Mouse (Mus musculus): ENCODE measurements around the gene Igfn1. TPM values are rescaled to one million over a fixed set of nuclear protein-coding genes. Genes with fewer than 3 reads are reported as not detected.

Igfn1 gene
- polyA plus RNA-seq, 1 experiment from 2014 or later, result 0.12 TPM

DNA sequence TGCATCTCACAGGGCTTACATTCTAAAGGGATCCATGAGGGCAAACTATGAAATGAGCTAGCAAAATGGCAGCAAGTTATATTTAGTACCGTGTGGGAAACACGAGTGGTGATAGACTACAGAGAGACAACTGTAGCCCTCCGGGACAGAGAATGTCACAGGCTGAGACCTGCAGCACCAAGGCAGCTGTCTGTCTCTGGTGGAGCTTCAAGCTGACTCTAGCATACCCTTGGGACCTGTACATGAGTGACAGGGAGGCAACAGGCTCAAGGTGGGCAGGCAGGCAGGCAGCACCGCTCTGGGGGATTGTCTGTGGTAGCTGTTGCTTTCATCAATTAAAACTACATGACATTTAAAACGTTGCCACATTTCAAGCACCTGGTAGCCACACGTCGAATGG is 82.9 kb downstream of the Igfn1 start:
- H3K27me3 ChIP-seq, result peaks cover 64% of the 10 kb centered on the region
- H3K4me1 ChIP-seq, result peaks cover 10% of the 10 kb centered on the region; the same call in 1 of the 2 replicates
- no peak for ATAC-seq (replicated peaks; ENCODE audit: low FRiP score)
- 76% methylated on average over 7 of the region's 7 CpGs for WGBS
- H3K36me3 ChIP-seq, result no peaks in the 10 kb centered on the region
- no peak overlapping the region for H3K27ac ChIP-seq
- no peaks in the 10 kb centered on the region for H3K9me3 ChIP-seq (replicated peaks)
- no peak overlapping the region for H3K9ac ChIP-seq
- H3K4me3 ChIP-seq (replicated peaks), result no peak overlapping the region
- no peak overlapping the region for H3K4me2 ChIP-seq

DNA sequence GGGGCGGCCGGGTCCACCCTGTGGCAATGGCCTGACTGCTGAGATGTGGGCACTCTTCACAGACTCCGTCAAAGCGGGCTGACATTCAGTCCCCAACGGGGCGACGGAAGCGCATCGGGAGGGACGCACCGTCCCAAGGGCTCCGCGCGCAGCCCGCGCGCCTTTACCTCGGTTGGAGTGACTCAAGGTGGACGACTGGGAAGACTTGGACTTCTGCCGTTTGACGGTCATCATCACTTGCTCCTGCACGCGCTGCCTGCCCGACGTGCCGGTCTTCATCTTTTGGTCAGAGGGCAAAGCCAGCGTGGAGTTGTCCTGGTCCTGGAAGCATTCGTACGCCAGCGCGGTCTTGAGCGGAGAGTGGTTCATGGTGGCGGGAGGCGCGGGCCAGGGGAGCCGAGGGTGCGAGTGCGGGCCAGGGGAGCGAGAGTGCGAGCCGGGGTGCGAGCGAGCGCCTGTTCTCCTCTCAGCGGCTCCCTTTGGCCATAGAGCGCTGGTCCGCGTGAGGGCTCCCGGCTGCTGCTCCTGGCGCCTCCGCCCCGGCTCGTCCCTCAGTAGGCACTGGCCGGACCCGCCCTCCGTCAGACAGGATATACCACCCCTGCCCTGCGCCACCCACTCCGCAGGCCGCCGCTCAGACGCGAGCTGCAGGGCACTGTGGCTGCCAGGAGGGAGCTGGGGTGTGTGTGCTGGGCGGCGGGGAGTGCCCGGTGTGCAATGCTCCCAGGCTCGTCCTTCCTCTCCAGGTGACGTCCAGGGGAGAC is 87.3 kb downstream of the Igfn1 start, which contains the start of gene Pkp1:
Gene Pkp1, minus strand, starts transcription at position 564 of the 764 bp plus-strand sequence.
- Histone ChIP-seq H3K4me3 (replicated peaks) (peak within 1 kb of the TSS; percentile 36), H3K36me3 (no peaks in the 10 kb centered on the region)

DNA sequence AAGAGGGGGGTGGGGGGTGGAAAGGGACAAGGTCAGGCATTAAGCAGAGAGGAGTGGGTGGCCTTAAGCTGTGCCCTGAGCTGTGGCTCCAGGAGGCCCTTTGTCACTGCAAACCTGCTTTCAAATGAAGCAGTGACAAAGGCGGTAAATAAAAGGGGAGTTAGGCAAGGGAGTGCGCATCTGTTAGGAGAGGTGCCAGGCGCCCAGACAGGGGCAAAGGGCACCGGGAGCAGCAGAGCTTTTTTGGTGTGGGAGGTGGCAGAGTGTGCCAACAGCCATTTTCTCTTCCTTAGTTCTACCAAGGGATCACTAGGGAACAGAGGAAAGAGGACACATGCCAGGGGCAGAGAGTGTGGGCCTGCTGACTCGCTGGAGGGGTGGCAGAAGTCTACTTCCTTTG is 88.9 kb downstream of the Igfn1 start:
- H3K9ac ChIP-seq, result no peak overlapping the region
- no peaks in the 10 kb centered on the region for H3K9me3 ChIP-seq (replicated peaks)
- WGBS, result 11% methylated on average over 5 of the region's 5 CpGs
- no peak for ATAC-seq (replicated peaks; ENCODE audit: low FRiP score)
- no peak overlapping the region for H3K4me3 ChIP-seq (replicated peaks)
- peaks cover 84% of the 10 kb centered on the region for H3K27me3 ChIP-seq
- no peak overlapping the region for H3K27ac ChIP-seq
- peaks cover 10% of the 10 kb centered on the region; the same call in 1 of the 2 replicates for H3K4me1 ChIP-seq
- H3K36me3 ChIP-seq, result no peaks in the 10 kb centered on the region
- H3K4me2 ChIP-seq, result no peak overlapping the region

More for the DNA sequence above, 87.3 kb downstream of the Igfn1 start, which contains the start of gene Pkp1:
- ATAC-seq (replicated peaks; ENCODE audit: low FRiP score), result peak; percentile 70; the same call in 1 of the 2 replicates
- H3K4me2 ChIP-seq, result peak within 1 kb of the TSS; percentile 61
- 1% methylated on average over 66 of the region's 67 CpGs for WGBS
- no peaks in the 10 kb centered on the region for H3K9me3 ChIP-seq (replicated peaks)
- peaks cover 94% of the 10 kb centered on the region for H3K27me3 ChIP-seq
- H3K27ac ChIP-seq, result no peak within 1 kb of the TSS
- peaks cover 10% of the 10 kb centered on the region; the same call in 1 of the 2 replicates for H3K4me1 ChIP-seq
- H3K9ac ChIP-seq, result peak within 1 kb of the TSS; percentile 14; the same call in 1 of the 2 replicates

DNA sequence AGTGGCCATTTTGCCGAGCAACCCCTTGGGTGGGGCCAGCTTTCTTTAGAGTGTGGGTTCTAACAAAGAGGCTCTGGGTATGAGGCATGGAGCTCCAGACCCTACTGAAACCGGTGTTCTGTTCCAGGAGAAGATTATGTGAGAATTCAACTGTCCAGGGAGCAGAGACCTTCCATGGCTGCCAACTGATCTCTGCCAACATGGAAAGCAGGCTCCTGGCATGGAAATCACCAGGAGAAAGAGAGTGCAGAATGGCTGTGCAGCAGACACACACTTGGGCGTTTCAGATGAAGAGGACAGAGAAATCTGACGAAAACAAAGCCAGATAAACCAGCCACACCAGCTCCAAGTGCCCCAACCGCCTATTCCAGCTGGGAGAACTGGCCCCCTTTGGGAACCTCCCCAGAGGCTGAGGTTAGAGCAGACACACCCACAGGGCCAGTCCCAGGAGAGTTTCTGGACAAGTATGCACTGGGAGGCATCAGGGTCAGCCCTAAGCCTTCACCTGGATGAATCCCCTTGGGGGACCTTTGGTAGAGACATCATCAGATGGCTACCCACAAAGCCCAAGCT is 89.6 kb downstream of the Igfn1 start:
- H3K9ac ChIP-seq, result no peak overlapping the region
- peaks cover 78% of the 10 kb centered on the region for H3K27me3 ChIP-seq
- no peaks in the 10 kb centered on the region for H3K36me3 ChIP-seq
- ATAC-seq (replicated peaks; ENCODE audit: low FRiP score), result no peak
- H3K9me3 ChIP-seq (replicated peaks), result no peaks in the 10 kb centered on the region
- no peak overlapping the region for H3K4me2 ChIP-seq
- WGBS, result 56% methylated on average over 5 of the region's 5 CpGs
- H3K4me1 ChIP-seq, result peaks cover 10% of the 10 kb centered on the region; the same call in 1 of the 2 replicates
- no peak overlapping the region for H3K27ac ChIP-seq
- H3K4me3 ChIP-seq (replicated peaks), result no peak overlapping the region

DNA sequence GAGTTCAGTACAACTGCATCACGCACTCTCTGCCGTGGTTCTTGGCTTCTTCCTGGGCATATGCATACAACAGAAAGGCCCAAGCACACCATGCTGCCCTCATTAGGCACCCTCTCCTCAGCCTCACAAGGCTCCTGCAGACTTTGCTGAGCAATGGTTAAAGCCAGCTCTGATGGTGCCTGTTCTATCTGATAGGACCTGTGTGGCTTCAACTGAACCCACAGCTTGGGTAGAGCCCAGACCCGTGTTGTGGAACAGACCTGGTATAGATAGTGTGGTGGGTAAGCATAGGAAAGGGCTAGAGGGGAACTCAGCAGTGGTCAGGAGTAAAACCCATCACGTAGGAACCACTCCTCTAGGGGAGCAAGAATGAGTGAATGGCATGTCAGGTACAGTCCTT is 92.5 kb downstream of the Igfn1 start:
- Histone ChIP-seq H3K9me3 (replicated peaks) (no peaks in the 10 kb centered on the region), H3K4me2 (no peak overlapping the region), H3K9ac (no peak overlapping the region), H3K27me3 (peaks cover 66% of the 10 kb centered on the region), H3K36me3 (no peaks in the 10 kb centered on the region), H3K4me3 (replicated peaks) (no peak overlapping the region), H3K27ac (no peak overlapping the region), H3K4me1 (peaks cover 6% of the 10 kb centered on the region)
- no peak for ATAC-seq (replicated peaks; ENCODE audit: low FRiP score)
- 76% methylated on average over 4 of the region's 4 CpGs for WGBS

DNA sequence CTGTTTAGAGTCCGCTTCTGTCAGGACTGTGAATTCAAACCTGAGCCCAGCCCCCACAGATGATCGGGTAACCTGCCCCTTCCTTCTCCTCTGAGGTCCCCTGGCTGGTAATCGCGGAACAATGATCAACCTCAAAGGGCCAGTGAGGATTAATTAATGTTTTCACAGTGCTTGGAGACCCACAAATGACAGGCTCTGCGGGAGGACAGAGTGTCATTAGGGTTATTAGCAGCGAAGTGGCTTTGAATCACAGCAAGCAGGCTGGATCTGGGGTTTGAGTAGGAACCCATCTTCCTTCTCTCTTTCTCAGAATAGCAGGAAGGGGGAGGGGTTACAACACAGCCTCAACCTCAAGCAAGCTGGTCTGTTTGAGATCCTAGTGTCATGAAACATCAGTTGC is 96.8 kb downstream of the Igfn1 start:
- Histone ChIP-seq H3K36me3 (no peaks in the 10 kb centered on the region), H3K27me3 (peaks cover 27% of the 10 kb centered on the region), H3K4me1 (peaks cover 4% of the 10 kb centered on the region; the same call in 1 of the 2 replicates), H3K9ac (0 out of 2 replicates have a peak overlapping the region, but pooled peaks have one; percentile 8), H3K4me3 (replicated peaks) (no peak overlapping the region), H3K9me3 (replicated peaks) (no peaks in the 10 kb centered on the region), H3K27ac (no peak overlapping the region), H3K4me2 (no peak overlapping the region)
- ATAC-seq (replicated peaks; ENCODE audit: low FRiP score), result no peak
- WGBS, result 5% methylated on average over 6 of the region's 6 CpGs

DNA sequence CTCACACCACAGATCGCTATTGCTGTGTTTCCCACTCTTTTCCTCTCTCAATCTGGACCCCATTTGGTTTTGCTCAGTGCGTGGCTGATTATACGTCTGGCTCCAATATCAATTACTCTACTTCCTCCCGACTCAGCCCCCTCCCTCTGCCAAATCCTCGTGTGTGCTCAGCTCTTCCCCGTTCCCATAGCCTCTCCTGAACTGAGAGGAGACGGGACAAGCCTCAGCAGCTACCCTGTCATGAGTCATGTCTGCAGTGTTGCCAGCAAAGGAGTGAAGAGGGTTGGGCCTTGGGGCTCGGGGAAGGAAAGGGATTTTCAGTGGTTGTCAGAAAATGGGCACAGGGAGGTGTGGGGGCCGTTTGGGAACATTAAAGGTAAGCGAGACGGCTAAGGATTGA is 99.4 kb downstream of the Igfn1 start:
- H3K4me3 ChIP-seq (replicated peaks), result no peak overlapping the region
- peaks cover 4% of the 10 kb centered on the region; the same call in 1 of the 2 replicates for H3K4me1 ChIP-seq
- no peak for ATAC-seq (replicated peaks; ENCODE audit: low FRiP score)
- H3K27me3 ChIP-seq, result peaks cover 16% of the 10 kb centered on the region
- H3K36me3 ChIP-seq, result no peaks in the 10 kb centered on the region
- no peak overlapping the region for H3K9ac ChIP-seq
- H3K9me3 ChIP-seq (replicated peaks), result no peaks in the 10 kb centered on the region
- H3K4me2 ChIP-seq, result no peak overlapping the region
- no peak overlapping the region for H3K27ac ChIP-seq
- 54% methylated on average over 11 of the region's 11 CpGs for WGBS

Other genes with a start within 250 kb of the Igfn1 start
- 79.5 and 86.2 TPM in 2 replicates for gene Phlda3, start 240.2 kb downstream of the Igfn1 start, polyA plus RNA-seq (2015; fragmentation: Nextera tagmentation; extraction: Ambion mirVana)
- gene Tnni1, start 226.9 kb downstream of the Igfn1 start, polyA plus RNA-seq (2015; fragmentation: Nextera tagmentation; extraction: Ambion mirVana), result 36.1 and 56.2 TPM in 2 replicates
- gene Lad1, start 187.7 kb downstream of the Igfn1 start, polyA plus RNA-seq (2015; fragmentation: Nextera tagmentation; extraction: Ambion mirVana), result 21.7 and 22.1 TPM in 2 replicates
- gene Tnnt2, start 170.0 kb downstream of the Igfn1 start, polyA plus RNA-seq (2015; fragmentation: Nextera tagmentation; extraction: Ambion mirVana), result 22.2 and 39.9 TPM in 2 replicates
- gene Pkp1, start 87.1 kb downstream of the Igfn1 start, polyA plus RNA-seq (2015; fragmentation: Nextera tagmentation; extraction: Ambion mirVana), result 0.35 and 0.57 TPM in 2 replicates
- gene Tmem9, start 1.8 kb upstream of the Igfn1 start, polyA plus RNA-seq (2015; fragmentation: Nextera tagmentation; extraction: Ambion mirVana), result 206 and 224 TPM in 2 replicates
- not detected in 2 replicates for gene Ascl5, start 44.5 kb upstream of the Igfn1 start, polyA plus RNA-seq (2015; fragmentation: Nextera tagmentation; extraction: Ambion mirVana)
- gene Cacna1s, start 46.4 kb upstream of the Igfn1 start, polyA plus RNA-seq (2015; fragmentation: Nextera tagmentation; extraction: Ambion mirVana), result 0.49 and 0.57 TPM in 2 replicates
- gene Kif21b, start 125.0 kb upstream of the Igfn1 start, polyA plus RNA-seq (2015; fragmentation: Nextera tagmentation; extraction: Ambion mirVana), result 2.0 and 2.5 TPM in 2 replicates
- gene Mroh3, start 206.5 kb upstream of the Igfn1 start, polyA plus RNA-seq (2015; fragmentation: Nextera tagmentation; extraction: Ambion mirVana), result 0.30 and 0.48 TPM in 2 replicates
- gene Inava, start 227.9 kb upstream of the Igfn1 start, polyA plus RNA-seq (2015; fragmentation: Nextera tagmentation; extraction: Ambion mirVana), result 16.0 and 17.1 TPM in 2 replicates

All from kidney, embryonic 15.5 days (tissue).